Mouse (Mus musculus): ENCODE data around the gene Invs.
A peak's percentile ranks its signal among the peaks of the same experiment; 100 is the strongest.
"Not testable (repeated sequence)": the region's sequence is repeated elsewhere in the genome, so short reads cannot be mapped to it uniquely, and the experiment has no call there.

The Invs gene

DNA sequence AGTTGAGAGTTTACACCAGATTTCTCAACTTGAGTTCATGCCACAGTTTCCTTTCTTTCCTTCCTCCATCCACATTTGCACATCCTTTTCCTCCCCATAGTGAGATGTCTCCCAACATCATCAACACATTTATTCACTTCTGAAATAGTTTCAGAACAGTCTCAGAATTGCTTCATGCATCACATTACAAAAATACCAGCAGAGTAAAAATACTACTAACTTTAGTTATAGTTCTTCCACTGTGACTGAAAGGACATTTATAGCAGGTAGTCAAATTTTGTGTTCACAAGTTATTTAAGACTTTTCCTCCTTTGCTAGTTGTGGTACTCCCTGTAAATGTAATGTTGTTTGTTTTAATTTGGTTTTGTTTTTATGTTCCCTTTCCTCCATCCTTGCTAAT is 47.6 kb downstream of the Invs start:
- no peak for DNase-seq (ENCODE audit: low spot score in 2 of 2)

- no peak for DNase-seq (ENCODE audit: low spot score in 2 of 2)
Observed at GRCm38 (mm10) chr4:48328042-48328441, 48.5 kb downstream of the Invs start.

DNA sequence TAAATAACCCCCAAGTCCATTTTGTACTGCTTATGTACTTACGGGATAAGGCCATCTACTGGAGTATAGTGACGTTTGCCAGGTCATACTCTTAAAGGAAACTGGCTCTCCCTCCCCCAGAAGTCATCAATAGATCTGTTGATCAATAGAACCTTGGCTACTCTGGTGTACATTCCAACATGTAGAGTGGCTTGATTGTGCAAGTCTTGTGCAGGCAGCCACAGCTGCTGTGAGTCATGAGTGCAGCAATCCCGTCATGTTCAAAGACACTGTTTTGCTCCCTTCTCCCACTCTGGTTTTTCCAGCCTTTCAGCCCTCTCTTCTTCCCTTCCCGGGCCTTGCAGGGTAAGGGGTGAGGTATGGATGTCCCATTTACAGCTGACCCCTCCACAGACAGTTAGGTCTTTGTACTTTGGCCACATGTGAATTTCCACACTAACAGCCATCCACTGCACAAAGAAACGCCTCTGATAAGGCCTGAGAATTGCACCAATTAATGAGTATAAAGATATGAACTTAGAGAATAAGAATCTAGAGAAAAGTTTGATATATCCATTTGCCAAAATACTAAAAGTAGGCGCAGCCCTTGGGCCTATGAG is 53.0 kb downstream of the Invs start:
- DNase-seq (ENCODE audit: low spot score in 2 of 2): no peak

DNA sequence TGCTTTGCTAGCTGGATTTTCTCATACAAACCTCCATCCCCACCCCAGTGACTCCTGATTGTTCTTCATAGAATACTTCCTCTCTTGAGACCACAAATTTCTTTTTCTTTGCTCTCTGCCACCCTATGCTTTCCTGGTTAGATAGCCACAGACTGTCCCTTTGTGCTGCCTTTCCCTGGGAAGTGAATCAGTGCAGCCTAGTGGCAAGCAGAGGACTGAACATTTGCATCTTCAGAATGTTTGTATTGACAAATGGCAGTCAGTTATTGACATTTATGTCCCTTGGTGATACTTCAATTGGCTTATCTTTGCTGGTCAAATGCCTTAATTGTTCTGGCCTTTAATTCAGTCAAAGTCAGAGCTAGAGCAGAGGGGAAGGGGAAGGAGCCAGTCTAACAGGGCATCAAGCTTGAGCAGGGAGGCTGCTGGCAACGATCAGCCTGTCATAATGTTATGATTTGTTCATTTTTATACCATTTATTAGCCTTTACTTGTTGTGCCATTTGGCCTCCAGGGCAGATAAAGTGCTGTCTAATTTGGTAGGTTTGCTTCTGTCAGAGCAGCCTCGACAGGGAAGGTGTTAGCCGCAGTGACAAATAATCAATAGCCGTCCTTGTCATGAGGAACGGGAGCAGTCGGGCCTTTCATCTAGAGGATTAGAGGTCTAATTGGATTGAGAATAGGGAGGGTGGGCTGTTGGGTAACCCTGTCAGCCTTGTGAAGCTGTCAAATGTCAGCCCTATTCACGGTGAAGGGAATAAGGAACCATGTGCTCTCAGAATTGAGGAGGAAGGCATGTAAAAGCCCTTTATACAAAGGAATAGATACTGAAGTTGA is 55.6 kb downstream of the Invs start:
- no peak for DNase-seq (ENCODE audit: low spot score in 2 of 2)

DNA sequence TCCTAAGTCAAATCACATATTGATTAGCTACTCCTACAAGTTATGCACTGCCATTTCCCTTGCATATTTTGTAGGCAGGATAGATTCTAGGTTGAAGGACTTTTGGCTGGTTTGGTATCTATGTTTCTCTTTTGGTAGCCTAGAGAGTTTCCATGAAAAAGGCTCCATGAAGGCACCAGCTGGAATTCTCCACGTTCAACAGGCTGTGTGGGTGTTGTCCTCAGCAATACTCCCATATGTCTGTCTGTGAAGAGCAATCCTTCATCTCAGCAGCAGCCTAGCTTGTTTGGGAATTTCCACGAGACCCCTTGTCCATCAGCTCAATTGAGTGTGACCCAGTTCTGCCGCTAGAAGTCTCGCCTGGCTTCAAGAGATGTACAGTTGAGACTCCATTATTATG is 63.1 kb downstream of the Invs start:
- DNase-seq (ENCODE audit: low spot score in 2 of 2): no peak

- DNase-seq (ENCODE audit: low spot score in 2 of 2): no peak
Observed at GRCm38 (mm10) chr4:48362367-48362766, 82.8 kb downstream of the Invs start.

DNA sequence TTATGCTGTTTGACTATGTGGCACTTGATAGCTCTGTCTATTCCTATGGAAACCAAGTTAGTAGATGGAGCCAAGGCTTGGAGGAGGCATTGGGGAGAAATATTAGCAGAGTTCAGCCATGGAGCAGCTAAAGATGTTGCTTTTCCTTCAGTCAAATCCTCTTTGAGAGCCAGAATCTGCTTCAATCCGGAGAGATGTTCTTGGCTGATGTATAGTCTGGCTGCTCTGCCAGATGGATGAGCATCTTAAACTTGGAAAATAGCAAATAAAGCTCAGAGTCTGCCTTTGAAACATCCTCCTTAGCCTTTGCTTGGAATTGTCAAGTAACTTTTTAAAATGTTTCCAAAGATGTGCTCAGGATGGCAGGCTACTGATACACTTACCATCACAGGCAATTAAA is 91.5 kb downstream of the Invs start:
- no peak for DNase-seq (ENCODE audit: low spot score in 2 of 2)

- DNase-seq (ENCODE audit: low spot score in 2 of 2): peak; percentile 31 to 78
Observed at GRCm38 (mm10) chr4:48380940-48381339, 101.4 kb downstream of the Invs start.

DNA sequence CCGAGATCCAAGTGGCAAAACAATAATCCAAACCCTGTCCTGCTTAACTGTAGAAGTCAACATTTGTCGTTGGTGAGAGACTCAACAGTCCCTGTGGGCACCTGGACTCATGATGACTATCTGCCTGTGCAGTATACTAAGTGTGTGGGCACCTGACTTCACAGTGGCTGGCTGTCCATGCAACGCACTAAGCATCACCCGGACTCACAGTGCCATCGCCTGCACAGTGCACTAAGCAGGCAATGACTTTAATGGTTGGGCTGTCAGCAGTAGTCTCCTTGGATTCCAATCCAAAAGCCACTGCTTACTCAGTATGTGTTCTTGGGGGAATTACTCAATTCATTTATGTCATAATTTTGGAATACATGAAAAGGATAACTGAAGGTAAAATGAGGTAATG is 102.9 kb downstream of the Invs start:
- no peak for DNase-seq (ENCODE audit: low spot score in 2 of 2)

DNA sequence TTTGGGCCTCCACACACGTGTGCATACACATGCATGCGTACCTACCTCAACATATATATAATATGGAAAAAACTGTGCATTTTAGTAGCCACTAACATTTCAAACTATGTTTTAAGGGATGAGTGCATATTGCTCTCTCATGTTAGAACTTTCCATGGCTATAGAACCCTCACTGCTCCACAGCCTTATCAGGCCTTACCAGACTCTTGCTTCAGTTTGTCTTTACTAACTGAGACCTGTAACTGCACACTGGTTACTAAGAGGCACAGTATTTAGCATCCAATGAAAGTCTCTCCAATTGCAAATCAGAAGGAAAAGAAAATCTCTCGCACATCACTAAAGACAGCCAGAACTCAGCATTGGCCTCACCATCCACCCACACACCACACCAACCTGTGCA is 117.4 kb downstream of the Invs start:
- no peak for DNase-seq (ENCODE audit: low spot score in 2 of 2)

GRCm38 (mm10) chr4:48403066-48403640 is 123.6 kb downstream of the Invs start:
- DNase-seq (ENCODE audit: low spot score in 2 of 2): no peak

- DNase-seq (ENCODE audit: low spot score in 2 of 2): not testable (repeated sequence)
Observed at GRCm38 (mm10) chr4:48405724-48406491, 126.3 kb downstream of the Invs start.

DNA sequence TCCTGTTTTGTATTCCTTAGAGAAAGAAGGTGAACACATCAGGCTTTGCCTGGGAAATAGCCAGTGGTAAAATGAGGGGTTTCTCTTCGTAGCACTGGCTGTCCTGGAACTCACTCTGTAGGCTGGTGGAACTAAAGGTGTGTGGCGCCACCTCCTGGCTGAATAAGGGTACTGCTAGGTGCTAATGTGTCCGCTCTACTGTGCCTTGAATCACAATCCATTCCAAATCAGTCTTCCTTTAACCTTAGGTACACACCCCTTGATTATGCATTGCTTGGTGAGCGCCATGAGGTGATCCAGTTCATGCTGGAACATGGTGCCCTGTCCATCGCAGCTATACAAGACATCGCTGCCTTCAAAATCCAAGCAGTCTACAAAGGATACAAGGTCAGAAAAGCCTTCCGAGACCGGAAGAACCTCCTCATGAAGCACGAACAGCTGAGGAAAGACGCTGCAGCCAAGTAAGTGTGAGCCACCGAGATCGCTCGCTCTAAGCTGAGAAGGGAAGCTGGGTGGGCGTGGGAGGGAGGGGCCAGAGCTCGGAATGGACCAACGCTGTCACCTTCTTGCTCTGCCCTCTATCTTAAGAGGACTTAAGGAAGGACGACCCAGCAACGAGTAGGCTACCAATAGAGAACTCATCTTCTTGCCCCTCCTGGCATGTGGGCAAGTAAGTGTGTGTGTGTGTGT is 127.9 kb downstream of the Invs start:
- DNase-seq (ENCODE audit: low spot score in 2 of 2): peak in 1 of 2 experiments; percentile 61

GRCm38 (mm10) chr4:48413473-48413872 is 133.9 kb downstream of the Invs start:
- DNase-seq (ENCODE audit: low spot score in 2 of 2): no peak

GRCm38 (mm10) chr4:48415838-48416335 is 136.3 kb downstream of the Invs start:
- DNase-seq (ENCODE audit: low spot score in 2 of 2): no peak

- DNase-seq (ENCODE audit: low spot score in 2 of 2): no peak
Observed at GRCm38 (mm10) chr4:48418831-48419468, 139.4 kb downstream of the Invs start.

DNA sequence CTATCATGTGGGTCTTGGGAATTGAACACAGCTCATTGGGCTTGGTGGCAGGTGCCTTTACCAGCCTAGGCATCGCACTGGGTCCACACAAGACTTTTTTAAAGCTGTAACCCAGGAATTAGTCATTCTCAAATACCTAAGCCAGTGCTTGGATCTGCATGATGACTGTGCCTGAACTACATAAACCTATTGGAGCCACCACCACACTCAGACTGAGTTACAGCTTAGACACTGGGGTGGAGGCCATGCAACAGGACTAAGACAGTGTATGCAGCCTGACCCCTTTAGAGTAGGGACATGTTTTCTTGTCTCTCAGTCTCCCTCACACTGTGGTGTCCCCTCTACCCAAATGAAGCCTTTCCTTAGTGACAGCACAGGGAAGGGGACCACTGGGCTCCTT is 143.1 kb downstream of the Invs start:
- DNase-seq (ENCODE audit: low spot score in 2 of 2): no peak

GRCm38 (mm10) chr4:48423738-48424137 is 144.2 kb downstream of the Invs start:
- DNase-seq (ENCODE audit: low spot score in 2 of 2): no peak

DNA sequence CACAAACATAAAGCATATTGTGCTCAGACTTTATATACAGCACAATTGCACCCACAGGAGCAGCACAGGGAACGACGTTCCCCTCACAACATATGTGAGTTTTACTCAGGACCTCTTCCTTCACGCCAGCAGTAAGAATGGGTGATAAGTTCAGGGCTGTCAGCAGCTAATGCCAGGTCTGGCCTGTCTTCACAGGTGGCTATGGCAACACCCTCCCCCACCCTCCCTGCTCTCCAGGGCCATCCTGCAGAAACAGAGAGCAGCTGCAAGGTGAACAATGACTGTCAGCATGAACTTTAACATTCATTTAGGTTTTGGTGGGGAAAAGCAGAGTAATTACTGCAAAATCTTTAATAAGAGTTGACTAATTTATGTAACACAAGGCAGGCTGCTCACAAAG is 147.9 kb downstream of the Invs start:
- DNase-seq (ENCODE audit: low spot score in 2 of 2): no peak

- DNase-seq (ENCODE audit: low spot score in 2 of 2): no peak
Observed at GRCm38 (mm10) chr4:48428054-48428453, 148.5 kb downstream of the Invs start.

All from frontal cortex, postnatal 10 days (tissue).